Mouse (Mus musculus) testis, postnatal 10 days (tissue): ENCODE results near the gene Plekha7.

Experiments used
- DNase-seq: peaks from one replicate; pipeline ENCODE4 v3.0.0; 2021; ENCODE audit warnings: low spot score

The Plekha7 gene

DNA sequence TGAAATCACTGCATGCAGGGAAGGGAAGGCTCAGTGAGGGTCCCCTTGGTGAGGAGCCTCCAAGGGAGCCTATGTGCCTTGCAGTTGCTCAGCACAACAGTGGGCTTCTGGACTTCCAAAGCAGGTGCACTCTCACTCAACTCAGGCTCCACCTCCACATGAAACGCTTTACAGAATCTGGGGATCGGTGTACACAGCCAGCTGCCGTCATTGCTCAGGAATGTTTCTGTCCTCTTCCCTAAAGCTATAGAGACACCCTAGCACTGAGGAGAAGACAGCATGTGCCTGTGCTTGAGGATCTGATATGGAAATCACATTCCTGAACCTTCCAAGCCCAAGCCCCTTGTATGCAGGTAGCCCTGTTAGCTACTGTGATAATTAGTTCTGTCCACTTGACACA, 120.7 kb downstream of the Plekha7 start:
- no peak for DNase-seq

DNA sequence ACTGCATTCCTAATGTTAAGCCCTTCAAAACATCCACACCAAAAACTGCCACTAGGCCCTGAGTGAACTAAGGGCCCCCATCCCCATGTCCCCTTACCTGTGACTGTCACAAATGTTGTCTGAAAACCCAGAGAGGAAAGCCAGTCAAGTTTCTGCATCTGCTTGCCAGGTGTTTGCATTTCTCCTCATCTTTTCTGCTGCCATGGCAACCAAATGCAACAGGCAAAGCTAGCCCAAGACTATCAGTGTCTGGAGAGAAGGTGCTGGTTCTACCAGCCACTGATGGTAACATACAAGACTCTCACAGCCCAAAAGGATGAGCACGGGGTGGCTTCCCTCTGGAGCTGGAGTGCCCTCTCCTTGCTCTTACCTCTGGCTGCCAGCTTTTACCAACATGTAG, 121.3 kb downstream of the Plekha7 start:
- DNase-seq: no peak

DNA sequence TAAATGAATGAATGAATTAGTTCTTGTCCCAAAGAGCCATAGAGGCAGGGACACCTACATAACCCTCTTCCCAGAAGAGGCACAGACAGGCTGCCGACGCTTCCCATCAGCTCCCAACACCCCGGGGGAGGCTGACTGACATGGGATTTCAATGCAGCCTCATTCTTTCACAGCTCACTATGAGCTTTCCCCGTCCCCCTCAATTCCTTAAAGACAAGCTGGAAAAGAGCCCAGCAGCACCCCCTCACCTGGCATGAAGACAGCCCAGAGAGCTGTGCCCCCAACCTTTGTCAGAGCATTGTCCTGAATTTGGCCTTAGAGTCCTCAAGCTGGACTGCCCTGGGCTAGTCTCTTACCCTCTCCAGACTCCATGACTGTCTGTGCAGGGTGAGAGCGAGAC, 122.0 kb downstream of the Plekha7 start:
- DNase-seq: no peak

DNA sequence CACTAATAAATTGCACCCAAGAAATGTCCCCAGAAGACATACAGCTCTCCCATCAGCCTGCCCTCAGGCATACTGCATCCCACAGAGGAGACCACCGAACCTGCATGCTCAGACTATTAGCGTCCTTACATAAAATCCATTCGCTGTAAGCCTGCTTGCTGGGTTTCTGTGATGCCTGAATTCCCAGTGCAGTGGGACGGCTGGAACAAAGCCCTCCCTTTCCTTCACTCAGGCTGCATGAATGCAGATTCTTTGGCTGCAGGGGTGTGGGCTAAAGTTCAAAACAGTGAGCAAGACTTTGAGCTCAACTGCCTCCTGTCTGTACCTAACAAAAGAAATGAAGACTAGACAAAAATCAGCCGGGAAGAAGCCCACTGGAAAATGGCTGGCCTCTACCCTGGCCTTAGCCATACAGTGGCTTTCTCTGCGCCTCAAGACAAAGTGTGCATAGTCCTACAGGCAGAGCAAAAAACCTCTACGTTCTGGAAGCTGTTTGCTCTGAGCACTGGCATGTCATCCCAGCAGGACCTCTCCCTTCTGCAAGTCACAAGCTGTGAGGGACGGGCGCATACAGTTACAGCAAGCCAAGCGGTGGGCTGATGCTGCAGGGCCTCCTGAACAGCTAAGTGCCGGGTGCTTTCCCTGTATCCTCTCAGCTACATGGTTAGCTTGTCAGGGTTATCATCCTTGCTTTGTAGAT, 123.7 kb downstream of the Plekha7 start:
- no peak for DNase-seq

DNA sequence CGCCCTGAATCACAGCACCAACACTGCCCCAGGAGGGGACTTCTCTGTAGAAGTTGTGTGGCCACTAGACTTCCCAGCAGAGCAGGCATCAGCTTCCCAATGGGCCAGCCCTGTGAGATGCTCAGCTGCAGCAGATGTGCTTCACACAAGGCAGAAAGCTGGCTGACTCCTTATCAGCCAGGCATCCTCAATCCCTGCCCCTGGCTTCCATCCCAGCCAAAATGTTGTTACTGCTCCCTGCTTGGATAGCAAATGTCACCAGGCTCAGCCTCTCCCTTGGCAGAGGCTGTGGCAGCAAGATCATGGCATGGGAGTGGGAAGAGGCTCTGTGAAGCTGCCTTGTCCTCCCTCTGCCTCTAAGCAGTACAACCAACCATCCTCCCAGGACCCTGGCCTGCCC, 125.7 kb downstream of the Plekha7 start:
- no peak for DNase-seq

DNA sequence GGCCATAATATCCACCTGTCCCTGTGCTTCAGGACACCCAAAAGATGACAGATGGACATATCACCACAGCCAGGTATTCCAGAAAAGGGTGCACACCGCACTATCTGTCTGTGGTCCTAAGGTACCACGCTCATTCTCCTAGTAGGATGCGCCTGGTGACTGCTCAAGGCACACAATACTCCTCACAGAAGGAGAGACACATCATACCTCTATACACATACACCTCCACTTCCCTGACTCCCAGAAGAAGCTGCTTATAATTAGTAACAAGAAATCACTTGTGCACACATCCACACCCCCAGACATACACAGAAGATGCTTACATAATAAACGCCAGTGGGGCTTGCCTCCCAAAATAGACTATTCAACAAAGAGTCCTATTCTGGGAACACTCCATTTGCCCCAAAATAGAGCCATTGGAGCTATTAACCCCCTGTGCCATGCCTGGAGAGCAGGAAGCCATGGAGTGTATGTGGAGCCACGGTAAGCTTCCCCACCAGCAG, 126.7 kb downstream of the Plekha7 start:
- DNase-seq: no peak

DNA sequence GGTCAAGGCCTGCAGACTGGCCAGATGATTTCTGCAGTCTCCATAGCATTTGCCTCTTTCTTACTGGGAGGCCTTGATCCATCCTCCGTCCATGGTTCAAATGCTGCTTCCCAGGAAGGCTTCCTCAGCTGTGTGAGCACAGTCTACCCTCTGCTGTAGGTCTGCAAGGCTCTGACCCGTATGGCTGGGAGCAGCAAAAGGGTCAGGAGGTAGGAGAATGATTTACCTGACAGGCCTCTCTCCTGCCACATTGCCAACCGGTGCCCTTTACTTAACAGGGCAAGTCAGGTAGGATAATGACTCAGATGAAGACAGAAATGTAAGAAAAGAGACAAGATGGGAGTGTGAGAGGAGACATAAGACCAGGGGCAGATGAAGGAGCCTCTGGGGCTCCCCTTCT, 129.3 kb downstream of the Plekha7 start:
- no peak for DNase-seq

DNA sequence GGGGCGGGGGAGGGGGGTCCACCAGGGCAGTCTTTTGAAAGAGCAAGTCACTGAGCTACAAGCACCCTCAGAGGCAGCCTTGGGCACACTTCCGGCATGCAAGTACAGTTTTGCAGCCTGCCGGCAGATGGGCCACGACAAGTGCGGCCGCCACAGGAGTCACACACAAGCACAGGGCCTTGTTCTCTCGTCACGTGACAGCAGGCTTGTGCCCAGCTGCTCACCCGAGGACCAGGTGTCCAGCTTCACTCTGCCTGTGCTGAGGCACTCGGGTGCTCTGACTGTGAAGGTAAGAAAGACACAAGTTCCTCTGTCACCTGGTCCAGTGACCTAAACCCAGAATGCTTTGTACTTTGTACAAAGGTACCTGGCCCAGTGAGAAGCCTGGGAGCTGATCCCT, 135.4 kb downstream of the Plekha7 start:
- DNase-seq: no peak

DNA sequence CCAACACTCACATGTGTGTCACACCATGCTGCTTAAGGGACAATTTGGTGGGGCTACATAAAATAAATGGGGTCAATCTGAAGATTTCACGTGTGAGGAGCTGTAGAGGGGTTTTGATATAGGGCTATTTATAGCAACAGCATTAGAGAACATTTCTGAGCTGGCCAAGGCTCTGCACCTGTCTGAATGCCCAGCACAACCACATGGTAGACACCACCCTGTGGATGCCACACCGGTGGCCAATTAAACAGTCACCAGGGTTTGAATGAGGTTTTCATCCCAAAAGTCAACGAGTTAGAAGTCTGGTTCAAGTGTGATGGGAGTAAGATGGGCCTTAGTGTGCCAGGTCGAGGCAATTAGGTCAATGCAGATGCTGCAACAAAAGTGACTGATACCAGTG, 138.8 kb downstream of the Plekha7 start:
- DNase-seq: no peak

DNA sequence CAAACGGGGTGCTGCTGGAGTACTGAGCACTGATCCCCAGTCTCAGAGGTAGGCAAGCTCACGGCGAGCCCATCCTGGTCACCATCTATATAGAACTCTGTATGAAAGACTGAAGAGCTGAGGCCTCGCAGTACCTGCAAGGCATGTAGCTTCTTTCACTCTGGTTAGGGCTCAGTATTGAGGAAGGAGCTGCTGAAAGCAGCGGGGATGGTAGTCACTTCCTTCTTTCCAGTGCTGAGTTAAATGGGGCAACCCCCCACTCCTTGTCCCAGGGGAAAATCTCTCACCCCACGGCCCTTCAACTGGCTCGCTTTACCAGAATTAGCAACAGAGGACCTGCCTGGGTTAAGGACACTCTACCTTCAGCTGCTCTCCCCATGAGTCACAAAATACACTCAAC, 140.0 kb downstream of the Plekha7 start:
- no peak for DNase-seq

DNA sequence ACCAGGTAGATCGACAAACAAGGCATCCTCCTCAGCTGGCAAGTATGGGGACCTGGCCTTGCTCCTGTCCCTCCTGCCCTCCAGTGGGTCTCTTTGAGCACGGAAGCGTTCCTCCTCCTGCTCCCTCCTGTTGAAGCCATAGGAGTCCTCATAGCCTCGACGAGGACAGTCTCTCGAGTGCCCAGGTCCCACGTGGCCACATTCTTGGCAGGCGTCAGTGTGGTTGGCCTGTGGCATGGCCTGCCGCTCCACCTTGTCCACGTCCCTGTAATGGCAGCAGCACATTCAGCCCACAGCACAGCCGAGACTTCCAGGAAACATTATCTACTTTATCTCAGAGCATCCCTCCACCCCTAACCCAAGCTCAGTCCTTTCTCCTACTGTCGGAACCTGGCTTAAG, 143.9 kb downstream of the Plekha7 start:
- DNase-seq: no peak

DNA sequence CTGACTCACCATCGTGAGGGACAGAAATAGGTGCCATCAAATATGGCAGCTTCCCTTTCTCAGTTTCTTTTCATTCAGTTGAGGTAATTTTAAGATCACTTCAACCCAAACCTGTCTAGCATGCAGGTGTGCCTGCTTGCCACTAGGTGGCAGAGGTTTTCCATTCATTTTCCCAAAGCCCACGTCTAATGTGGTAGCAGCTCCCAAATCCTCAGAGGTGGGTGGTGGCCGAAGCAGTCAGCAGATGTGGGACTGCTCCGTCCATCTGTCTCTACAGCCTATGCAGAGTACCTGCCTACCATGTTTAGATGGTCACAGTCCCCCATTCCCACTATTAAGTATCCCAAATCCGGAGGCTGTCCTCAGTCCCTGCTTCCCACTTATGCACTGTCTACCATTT, 146.6 kb downstream of the Plekha7 start:
- peak; percentile 58 for DNase-seq

DNA sequence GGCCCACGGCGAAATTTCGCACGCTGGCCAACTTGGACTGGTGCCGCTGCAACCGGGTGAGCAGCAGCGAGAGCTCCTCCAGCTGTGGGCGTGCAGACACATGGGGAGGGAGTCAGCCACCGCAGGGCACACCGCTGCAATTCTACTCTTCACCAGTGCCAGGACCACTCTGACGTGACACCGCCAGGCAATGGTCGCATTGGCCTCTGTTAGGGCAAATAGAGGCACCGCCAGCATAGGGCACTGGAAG, 151.4 kb downstream of the Plekha7 start:
- no peak for DNase-seq

DNA sequence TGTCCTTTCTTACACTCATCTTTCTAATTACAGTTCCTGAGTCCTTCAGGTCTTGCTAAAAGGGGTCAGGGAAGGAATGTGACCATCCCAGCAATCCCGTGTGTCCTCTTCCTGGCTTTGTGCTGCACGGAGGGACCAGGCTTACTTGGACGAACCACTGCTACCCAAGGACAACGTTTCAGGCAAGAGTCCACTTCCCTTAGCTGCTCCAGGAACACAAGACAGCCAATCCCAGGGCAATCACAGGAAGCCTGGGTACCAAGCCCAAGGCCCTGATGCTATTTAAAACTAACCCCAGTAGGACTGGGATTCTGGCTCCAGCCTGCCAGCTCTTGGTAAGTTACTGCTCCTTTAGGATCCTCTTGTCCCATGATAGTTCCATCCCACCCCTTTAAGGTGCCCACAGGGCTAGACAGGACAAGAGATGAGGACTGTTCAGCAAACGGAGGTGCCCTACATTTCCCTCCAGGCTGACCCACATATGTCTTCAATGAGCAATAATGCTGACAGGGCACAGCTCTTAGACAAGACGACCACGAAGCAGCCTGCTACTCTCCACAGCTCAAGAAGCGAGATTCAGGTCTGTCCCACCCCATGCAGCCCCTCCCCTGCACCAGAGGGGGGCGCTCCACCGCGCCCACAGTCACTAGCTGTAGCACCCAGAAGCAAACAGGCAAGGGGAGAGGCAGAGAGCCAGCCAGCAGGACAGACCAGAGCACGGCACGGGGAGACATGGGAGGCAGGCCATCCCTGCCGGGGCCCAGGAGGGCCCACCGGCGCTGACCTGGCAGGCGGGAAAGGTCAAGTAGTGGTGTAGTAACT, 151.9 kb downstream of the Plekha7 start:
- no peak for DNase-seq

DNA sequence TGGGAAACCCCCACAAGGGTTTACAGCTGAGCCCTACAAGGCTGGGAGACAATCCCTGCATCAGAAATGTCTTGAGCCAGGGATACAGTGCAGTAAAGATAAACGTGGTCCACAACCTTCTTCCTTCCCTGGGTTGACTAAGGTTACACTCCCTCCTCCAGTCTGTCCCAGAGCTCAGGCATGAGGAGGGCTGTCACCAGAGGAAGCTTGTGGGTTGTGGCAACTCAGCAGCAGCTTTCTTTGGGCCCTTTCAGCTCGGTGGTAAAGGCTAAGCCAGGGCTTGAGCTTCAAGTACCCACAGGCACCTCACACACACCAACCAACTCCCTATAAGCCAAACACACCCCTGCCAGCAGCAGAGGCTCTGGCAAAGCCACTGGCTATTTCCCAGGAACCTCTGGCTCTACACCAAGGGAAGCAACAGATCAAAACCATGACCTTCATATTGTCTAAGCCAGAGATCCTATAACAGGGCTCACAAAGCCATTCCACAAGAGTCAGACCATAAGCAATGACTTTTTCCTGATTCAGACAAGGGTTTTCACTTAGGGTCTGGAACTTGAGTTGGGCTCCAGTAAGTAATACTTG, 154.3 kb downstream of the Plekha7 start:
- DNase-seq: no peak

DNA sequence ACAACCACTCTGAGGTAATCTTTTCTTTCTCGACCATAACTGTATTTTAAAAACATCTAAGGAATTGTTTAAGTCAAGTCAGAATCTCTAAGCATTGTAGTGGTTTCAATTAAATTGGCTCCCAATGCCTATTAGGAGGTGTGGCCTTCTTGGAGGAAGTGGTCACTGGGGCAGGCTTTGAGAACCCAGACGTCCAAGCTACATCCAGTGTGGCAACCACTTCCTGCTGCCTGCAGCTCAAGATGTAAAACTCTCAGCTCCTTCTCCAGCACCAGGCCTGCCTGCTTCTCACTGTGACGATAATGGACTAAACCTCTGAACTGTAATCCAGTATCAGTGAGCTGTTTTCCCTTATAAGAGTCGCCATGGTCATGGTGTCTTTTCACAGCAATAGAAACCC, 158.6 kb downstream of the Plekha7 start:
- DNase-seq: no peak

DNA sequence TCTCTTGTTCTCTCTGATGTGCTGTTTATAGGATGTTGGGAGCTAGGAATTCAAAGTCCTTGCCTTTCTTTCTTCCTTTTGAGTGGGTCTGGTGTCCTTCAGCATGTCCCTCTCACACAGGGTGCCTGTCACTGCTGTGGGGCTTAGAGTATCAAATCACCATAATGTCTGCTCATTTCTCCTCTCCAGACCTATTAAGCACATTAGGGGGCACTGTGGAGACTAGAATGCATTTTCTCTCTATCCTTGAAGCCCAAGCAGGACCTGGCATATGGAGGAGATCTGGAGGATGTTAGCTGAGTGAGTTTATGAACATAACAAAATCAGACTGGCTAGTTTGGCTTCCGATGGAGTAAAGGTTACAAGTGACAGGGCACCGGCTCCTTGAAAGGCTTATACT, 161.1 kb downstream of the Plekha7 start:
- DNase-seq: no peak

DNA sequence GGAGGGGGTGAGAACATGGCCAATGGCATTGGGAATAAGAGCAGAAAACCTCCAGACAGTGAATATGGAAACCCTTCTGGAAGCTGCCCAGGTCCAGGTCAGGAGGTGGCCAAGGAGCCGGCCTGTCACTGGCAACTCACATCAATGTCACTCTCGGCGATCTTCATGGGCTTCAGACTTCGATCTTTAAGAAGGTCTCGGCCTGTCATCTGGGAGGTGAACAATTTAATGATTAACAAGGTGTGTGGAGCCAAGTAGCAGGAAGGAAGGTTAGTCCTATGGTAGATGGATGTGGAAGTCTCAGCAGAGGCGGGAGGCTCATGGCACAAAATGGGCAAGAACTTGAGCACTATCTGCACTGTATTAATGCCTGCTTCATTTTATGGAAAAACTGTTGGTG, 163.1 kb downstream of the Plekha7 start:
- DNase-seq: no peak

DNA sequence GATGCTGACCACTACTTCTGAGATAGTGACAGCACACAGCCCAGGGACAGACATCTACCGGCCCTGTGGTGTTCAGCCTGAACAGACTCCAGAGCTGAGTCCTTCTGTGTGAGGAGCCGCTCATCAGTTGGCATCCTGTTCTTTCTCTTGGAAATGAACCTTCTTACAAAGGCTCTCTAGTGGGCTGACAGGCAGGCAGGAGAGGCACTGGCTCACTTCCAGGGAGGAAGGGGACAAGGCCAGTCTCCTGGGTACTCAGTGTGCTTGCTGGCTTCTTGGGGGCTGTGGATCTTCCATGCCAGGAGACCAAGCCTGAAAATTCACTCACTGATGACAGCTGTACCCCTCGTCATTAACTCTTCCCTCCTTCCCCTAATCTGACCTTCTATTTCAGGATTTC, 170.5 kb downstream of the Plekha7 start:
- DNase-seq: no peak

DNA sequence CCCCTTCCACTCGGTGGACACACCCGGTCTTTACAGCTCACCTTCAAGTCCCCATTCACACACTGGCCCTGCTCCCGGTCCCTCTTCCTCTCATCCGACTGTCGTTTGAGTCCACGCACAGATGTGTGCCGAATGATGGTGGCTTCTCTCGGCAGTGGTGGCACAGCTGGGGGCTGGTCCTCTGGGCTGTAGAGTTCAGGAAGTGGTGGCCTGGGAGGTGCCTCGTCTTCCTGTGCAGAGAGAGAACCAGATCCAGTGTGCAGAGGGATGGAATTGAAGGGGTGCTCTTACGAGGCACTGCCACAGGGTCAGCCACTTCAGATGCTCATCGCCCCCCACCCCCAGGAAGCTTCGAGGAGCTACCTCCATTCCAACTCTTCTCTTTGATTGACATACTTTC, 171.0 kb downstream of the Plekha7 start:
- no peak for DNase-seq

DNA sequence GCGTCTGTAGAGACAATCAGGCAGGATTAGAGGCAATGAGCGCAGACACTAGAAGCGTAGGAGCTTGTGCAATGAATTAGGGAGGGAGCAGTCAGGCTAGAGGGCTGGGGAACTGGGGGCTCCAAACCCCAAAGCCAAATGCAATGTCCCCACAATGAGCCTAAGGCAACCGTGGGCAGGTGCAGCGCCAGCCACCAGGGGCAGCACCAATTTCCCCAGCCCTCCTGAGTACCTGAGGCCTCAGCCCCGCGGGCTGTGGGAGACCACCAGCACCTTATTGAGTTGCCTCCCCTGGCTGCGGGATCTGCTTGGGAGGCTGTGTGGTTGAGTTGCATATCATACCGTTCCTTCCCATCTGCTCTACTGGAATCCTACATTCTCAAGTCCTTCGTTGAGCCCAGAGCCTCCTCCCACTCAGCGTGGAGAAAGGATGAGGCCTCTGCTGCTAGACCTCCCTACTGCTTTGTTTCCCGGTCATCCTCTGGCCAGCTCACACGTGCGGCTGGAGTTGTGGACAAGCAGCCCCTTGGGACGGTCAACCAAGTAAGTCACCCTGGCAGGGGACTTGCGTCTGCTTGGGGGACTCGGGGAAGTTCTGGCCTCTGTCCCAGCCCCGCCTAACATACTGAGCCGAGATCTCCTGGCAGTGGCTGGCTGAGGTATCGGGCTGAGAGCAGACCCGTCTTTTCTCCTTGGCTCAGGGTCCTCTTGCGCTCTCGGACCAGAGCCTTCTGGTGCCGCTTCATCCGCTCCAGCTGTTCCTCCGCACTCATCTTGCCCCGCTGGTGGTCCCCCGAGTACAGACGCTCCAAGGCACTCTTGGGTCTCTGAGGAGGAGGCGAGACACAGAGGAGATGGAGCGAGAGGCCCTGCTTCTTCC, 173.5 kb downstream of the Plekha7 start:
- peak; percentile 58 for DNase-seq

DNA sequence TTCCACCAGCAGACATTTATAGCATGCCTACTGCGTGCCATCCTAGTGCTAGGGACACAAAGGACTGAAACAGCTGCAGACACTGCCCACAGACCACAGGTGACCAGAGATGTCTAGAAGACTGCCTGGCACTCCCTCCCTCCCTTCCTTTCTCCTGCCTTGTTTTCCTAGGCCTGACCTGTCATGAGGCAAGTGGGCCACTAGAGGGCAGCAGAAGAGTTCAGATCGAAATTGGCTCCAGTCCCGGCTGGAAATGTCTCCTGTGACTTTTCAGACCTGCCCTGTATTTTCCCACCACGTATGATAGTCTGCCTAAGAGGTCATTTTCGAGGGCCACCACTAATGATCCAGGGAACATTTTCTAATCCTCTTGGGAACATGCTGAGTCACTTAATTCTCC, 176.1 kb downstream of the Plekha7 start:
- DNase-seq: peak; percentile 90

DNA sequence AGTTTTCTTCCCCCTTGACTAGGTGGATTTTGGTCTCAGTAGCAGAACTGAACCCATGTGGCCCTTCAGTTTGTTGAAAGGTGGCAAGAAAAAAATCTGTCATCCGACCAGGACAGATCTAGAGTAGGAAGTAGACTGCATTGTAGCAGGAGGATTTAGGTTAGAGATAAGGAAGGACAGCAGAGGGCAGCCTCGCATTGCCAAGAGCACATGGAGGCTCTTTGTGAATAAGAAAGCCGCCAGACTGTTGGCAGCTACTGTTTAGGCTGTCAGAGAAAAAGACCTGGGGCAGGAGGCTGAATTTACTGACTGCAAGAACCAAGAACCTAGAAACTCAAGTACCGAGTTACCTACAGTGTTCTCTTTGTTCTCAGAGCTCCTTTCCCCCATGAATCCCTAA, 176.8 kb downstream of the Plekha7 start:
- no peak for DNase-seq
